Mouse (Mus musculus) layer of hippocampus, postnatal 14 days (tissue): Measurements from ENCODE around the gene Abcd1. TPM values are rescaled to one million over a fixed set of nuclear protein-coding genes. Genes with fewer than 3 reads are reported as not detected.

Experiments
- DNase-seq, 2 experiments: peaks; one replicate each; pipeline ENCODE4 v3.0.0; 2021 to 2022; ENCODE audit warnings: low spot score in 2 of 2, mixed read lengths in 1 of 2
- long read RNA-seq, 2 experiments: library from polyadenylated mRNA; stranded (forward); transcript quantifications; one replicate each; pipeline ENCODE4 v2.0.0; 2021
- total RNA-seq, 2 experiments: library from RNA; stranded (reverse); gene quantifications; 2 replicates each; pipeline ENCODE4 v1.2.3; 2021

Gene Abcd1
- total RNA-seq = 10 to 100 TPM; 15.7 to 16.1 TPM
- long read RNA-seq, experiment 1, transcript Abcd1-201 (10 exons, 3,648 nt) = major isoform, 5 of 6 reads
- long read RNA-seq, experiment 1, partial matches to known transcripts = 1 of 6 reads
- long read RNA-seq, experiment 1, other reads (novel, unspliced or antisense) = 0 of 6 reads
- long read RNA-seq, experiment 2, transcript Abcd1-201 (10 exons, 3,648 nt) = major isoform, 11 of 13 reads
- long read RNA-seq, experiment 2, partial matches to known transcripts = 1 of 13 reads
- long read RNA-seq, experiment 2, other reads (novel, unspliced or antisense) = 1 of 13 reads

DNA sequence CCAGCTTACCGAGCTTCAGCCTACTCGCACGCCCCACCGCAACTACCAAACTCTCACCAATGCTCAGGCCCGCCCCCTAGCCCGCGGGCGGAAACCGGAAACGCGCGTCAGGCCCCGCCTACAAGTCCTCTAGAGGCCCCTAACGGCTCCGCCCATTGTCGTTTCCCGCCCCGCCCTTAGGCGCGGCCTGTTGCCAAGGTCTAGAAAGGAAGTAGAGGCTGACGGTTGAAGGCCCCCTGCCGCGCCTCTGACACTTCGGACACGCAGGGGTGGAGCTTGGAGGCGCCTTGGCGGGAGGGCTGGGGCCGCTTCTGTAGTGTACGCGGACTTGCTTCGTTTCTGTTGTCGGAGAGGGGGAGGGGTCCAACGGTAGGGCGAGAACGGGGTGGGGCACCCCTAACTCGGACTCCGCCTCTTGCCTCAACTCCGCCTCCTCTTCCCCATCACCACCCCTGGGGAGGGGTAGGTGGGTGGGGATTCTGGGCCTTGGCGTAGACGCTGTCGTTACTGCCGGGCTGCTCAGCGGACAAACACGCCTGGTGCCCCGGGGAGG lies at the start of gene Abcd1, which contains the start of gene Bcap31:
Gene Abcd1 (plus strand): TSS at position 489 of the 553 bp plus-strand sequence.
Gene Bcap31 (minus strand): TSS at position 67 of the 553 bp plus-strand sequence.
- DNase-seq = peak; percentile 90 to 91

DNA sequence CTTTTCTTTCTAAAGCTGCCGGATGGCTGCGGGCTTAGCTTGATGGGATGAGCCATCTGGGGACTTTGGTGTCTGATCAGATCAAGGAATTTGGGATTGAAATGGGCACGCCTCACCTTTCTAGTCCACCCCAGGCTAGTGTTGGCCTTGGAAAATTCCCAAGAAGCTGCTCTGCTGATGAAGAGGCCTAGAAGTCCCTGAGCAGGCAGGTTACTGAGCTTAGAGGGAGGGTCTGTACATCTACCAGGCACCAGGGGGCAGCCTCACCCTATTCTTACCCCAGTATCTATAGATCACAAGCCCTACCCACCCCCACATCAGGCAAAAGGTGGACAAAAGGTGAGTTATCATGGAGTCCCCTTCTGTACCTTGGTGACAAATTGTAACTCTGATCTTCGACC lies 44.4 kb upstream of the Abcd1 start:
- peak in 1 of 2 experiments; percentile 35 for DNase-seq

DNA sequence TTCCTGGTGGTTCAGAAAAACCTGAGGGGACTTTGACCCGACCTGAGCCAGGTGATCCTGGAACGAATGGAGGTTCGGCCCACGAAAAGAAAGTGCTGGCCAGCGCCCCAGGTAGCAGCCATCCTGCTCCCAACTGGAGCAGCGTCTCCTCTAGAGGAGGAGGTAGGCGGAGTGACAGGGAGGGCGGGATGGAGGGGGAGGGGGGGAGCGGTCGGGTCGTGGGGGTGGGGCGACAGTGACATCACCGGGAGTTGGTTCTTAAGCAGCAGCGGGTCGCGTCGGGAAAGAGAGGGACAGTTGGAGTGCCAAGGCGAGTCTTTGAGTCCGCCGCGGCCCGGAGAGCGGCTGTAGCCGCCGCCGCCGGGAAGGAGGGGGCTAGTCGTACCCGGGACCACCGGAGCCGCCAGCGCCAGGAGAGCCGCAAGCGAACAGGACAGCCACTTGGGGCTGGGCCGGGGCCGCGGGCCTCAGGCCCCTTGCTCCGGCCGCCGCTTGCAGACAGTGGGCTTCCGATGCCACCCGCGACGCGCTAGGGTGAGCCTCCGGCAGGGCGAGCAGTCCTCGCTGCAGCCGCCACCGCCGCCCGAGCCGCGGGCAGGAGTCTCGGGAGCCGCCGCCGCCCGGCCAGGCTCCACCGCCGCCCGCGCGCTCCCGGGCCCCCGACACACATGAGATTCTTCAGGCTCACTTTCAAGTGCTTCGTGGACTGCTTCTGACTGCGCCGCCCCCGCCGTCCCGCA lies 43.3 kb upstream of the Abcd1 start, which contains the start of gene Slc6a8:
Gene Slc6a8 (plus strand): TSS at position 272 of the 740 bp plus-strand sequence.
- DNase-seq = peak; percentile 36 to 61

DNA sequence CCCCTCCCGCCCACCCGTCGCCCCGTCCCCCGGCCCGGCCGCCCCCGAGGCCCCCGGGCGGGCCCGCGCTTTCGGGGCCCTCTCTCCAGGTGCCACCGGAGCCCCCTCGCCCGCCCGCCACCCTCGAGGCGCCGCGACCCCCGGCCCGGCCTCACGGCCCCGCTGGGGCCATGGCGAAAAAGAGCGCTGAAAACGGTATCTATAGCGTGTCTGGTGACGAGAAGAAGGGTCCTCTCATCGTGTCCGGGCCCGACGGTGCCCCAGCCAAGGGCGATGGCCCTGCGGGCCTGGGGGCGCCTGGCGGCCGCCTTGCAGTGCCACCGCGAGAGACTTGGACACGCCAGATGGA lies 42.8 kb upstream of the Abcd1 start:
- no peak for DNase-seq

DNA sequence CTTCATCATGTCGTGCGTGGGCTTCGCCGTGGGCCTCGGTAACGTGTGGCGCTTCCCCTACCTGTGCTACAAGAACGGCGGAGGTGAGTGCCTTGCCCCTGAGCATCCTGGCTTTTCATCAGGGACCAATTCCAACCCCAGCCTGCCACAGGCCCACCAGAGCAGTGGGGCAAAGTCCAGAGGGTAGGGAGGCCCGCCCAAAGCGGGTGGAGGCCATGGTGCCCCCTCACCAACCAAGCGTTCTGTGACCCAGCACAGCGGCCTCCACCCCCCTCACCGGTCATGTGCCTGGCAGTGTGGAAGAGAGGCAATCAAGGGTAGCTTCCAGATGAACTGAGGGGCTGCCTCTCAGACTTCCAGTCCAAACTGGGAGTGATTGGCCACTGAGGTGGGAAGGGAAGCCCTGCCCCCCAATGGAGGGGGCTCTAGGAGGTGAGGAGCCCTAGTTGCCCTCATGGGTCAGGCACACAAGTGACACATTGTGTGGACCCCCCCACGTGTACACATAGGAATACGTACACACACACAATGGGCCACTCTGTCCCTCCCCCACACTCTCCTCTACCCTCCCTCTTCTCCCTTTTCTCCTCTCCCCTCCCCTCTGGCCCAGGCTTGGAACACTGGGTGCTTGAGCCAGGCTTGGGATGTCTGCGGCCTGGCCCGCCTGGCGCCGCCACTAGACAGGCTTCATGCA lies 42.3 kb upstream of the Abcd1 start:
- DNase-seq = peak in 1 of 2 experiments; percentile 28

DNA sequence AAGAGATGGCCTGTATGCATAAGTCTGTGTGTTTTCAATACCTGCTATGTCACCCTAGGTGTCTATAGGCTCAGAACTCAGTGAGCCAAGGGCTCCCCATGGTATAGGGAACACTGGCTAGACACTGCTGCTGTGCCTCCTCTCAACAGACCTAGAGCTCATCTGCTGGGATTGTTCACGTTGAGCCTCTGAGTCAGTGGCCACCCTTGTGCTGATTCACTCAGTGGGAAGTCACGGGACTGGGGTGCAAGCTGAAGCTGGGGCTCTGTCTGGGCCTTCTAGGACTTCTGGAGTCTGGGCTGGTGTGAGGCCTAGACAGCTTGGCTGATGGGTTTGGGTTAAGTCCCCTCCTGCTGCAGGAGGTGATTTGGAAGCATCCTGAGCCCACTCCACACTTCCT lies 41.2 kb upstream of the Abcd1 start:
- no peak for DNase-seq

DNA sequence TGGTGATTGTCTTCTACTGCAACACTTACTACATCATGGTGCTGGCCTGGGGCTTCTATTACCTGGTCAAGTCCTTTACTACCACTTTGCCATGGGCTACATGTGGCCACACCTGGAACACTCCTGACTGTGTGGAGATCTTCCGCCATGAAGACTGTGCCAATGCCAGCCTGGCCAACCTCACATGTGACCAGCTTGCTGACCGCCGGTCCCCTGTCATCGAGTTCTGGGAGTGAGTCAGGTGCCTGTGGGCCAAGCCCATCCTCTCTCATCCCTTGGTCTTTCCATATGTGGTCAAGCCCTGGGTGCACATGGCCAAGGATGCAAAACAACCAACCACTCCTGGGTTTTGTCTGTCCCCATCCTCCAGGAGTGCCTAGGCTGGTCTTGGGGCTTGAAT lies 39.7 kb upstream of the Abcd1 start:
- DNase-seq = no peak

DNA sequence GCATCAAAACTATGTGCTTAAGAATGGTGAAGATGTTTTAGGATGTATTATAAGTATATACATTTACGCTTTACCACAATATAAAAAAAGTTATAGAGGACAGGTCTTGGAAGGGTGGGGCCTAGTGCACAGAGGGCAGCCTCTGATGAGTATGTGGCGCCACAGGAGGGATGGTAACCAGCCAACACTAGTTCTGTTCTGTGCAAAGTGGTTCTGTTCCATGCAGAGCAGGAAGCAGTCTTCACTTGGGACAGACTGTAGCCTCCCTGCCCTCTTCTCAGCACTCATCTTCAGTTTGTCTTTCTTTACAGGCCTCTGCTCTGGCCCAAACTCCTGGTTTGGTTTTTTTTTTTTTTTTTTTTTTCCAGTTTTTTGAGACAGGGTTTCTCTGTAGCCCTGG lies 32.2 kb upstream of the Abcd1 start:
- DNase-seq = no peak

DNA sequence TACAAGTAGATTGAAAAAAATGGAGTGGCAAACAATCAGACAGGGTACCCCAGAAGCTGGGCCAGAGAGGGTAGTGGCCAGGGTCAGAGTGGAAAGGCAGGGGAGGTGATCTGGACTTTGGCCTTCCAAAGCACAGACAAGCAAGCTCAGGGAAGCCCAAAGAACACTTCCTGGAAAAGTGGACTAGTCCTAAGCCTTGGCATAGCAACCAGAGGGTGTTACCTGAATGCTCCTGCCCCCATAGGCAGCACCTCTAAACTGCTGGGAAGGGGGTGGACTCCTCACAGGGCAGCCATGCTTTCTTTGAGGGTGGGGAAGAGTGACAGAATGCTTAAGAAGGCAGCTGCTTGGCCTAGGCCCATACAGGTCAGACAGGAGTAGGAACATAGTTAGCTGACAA lies 31.4 kb upstream of the Abcd1 start:
- no peak for DNase-seq

DNA sequence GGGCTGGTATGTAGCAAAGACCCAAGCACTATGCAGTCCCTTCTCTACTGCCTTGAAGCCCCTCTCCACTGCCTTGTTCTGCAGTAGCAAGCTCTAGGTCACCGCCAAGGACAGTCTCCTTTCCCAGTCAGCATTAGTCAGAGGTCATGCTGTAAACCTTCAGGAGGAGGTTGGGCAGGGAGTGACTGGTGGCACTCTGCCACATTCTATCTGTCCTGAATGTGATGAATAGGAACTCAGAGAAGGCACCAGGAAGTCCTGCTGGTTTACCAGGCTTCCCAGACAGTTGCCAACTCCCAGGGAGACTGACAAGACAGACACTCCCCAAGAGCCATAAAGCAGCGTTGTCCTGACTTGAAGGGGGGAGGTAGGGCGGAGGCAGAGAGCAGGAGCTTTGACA lies 30.8 kb upstream of the Abcd1 start:
- no peak for DNase-seq

DNA sequence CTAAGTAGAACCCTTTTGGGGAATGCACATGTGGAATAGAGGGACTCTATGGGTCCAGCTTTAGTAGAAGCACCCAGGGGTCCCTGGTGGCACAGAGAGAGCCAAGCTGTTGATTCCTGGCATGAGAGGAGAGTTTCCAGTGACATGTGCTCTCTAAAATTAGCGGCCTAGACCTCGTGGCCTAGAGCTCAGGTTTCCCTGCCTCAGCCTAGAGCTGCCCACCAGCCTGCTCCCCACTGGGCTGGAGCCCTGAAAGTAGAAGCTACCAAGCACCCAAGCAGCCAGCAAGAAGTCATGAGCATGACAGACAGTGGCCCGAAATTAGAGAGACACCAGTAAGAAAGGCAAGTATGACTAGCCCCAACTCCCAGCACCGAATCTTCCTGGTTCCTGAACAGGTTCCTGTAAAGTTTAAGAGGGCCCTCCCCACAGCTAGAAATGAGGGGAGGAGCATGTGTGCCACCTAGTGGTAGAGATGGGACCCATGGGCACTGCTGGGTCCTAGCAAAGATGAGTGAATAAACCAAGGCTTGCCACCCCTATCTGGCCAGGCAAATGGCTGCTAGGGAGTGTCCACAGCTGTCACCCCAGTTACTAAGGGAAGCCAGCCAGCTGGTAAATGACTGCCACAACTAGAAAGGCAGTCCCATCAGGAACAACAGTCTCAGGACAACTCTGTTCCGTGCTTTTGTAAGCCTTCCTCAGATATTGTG lies 25.3 kb upstream of the Abcd1 start:
- DNase-seq = peak; percentile 35 to 45

DNA sequence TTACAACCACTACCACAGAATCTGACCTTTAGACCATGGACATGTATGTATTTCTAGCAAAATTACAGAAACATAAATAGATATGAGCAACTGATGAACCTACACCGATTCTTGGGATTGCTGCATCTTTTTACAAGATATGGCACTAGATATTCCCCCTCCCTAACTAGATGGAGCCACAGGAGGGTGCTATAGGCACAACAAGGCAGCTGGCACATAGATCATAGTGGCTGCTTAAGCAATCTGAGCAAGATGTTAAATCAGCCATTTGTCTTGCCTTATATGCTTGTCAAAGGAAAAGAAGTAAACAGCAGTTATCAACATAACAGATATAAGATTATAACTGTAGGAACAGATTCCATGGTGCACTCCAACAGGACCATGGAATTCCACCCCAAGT lies 15.9 kb upstream of the Abcd1 start:
- DNase-seq = no peak

DNA sequence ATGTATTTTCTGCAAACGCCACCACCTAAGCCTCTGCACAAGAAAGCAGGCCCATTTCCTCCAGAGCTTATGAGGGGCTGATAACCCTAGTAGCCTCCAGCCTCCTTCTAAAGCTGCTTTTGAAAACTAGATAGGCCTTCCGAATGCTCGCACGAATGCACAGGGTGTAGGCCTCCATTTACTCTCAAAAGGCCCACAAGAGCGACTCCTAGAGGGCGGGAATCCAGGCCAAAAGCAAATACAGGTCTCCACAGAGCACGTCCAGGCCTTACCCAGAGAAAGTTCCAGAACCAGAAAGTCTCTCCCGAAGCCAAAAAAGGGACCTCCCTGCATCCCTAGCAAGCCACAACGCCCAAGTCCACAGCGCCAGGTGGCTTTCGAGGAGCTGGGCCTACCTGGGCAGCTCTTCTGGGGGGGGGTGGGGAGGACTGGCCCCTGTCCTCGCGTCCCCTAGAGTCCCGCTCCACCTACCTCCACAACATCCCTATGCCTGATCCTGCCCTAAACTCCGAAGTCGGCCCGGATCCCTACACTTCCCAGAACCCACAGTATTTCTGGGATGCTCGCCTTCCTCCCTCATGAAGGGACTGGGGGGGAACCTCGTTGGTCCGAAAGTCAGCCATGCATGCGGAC lies 805 bp upstream of the Abcd1 start:
- DNase-seq = peak; percentile 8 to 29

DNA sequence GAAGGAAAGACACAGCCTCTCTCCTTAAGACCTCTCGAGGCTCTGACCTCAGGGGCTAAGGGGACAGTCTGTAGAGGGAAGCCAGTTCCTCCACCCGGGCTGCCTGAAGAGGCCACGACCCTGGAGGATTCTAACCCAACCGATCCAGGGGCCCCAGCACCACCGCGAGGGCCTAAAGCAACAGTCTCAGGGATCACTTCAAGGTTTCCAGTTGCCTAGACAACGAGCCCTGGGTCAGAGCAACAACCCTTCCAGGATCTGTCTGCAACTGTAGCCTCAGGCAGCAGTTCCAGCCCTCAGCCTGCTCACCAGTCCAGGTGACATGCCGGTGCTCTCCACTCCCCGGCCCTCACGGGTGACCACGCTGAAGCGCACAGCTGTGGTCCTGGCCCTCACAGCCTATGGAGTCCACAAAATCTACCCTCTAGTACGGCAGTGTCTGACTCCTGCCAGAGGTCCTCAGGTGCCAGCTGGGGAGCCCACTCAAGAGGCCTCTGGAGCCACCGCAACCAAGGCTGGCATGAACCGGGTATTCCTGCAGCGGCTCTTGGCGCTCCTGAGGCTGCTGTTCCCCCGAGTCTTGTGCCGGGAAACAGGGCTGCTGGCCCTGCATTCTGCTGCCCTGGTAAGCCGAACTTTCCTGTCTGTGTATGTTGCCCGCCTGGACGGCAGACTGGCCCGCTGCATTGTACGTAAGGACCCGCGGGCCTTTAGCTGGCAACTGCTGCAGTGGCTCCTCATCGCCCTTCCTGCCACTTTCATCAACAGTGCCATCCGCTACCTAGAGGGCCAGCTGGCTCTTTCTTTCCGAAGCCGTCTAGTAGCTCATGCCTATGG lies 530 bp downstream of the Abcd1 start:
- DNase-seq = no peak

DNA sequence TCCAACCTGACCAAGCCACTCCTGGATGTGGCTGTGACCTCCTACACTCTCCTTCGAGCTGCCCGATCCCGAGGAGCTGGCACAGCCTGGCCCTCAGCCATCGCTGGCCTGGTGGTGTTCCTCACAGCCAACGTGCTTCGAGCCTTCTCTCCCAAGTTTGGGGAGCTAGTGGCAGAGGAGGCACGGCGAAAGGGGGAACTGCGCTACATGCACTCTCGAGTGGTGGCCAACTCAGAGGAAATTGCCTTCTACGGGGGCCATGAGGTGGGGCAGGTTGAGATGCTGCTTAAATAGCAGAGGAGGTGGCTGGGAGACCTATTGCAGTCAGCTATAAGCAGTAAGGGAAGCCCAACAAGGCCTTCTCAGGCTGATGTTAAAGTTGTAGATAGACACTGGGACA lies 1.3 kb downstream of the Abcd1 start:
- DNase-seq = no peak

DNA sequence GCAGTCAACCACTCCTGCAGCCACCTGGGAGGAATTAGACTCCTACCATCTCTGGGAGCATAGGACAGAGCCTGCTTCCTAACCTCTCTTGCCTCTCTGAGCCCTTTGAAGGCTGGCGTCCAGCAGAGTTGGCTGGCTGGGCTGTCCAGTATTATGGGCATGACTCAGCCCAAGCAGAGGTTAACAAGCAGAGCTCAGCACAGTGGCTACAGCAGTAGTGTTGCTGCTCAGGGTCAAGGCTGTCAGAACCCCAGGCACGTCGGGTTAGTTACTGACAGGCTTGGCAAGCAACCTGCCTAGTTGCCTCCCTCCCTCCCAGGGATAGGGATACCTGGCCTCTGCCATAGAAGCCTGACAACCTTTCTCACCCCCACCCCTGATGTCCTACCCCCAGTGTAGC lies 1.9 kb downstream of the Abcd1 start:
- DNase-seq = no peak

DNA sequence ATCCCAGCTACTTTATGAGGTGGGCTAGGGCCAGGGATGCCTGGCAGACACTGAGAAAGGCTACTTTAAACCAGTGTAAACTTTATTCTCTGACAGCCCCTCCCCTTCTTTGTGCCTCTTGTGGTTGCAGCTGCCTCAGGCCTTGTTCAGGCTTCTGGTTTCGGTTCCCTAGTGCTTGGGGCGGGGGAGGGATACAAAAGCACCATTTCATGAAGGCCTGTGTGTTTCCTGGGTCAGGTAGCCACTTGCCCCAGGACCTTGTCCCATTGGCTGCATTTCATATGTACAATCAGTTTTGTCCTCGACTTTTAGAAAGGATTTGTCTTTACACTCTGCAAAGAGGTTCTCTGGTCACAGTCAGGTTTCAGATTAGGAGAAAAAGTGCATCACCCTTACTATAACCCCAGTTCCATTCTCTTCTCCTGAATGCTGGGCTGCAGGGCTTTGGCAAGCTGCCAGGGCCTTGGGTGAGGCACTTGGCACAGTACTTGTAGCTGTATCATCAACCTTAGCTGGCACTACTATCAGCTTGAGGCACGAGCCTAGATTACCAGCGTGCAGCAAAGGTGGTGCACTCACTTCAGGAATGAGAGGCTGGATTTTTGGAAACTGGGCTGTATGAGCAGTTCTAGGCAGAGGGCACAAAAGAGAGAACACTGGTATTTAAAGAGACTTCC lies 2.4 kb downstream of the Abcd1 start:
- DNase-seq = peak in 1 of 2 experiments; percentile 6

DNA sequence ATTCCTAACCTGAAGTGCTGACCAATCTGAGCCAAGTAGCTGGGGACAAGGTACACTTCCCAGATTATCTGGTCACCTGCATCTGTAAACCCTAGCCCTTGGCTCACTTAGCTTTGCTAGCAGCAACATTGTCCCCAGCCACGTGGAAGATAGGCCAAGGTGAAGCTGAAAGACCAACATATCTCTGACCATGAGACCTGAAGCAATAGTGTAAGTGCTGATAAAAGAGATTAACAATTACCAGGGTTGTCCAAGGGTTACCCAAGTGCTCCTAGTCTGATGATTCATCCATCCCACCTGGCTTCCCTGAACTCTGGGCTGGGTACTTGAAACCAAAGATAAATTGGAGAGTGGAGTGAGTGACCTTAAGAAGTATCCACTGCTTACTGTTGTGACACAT lies 14.5 kb downstream of the Abcd1 start:
- DNase-seq = no peak

DNA sequence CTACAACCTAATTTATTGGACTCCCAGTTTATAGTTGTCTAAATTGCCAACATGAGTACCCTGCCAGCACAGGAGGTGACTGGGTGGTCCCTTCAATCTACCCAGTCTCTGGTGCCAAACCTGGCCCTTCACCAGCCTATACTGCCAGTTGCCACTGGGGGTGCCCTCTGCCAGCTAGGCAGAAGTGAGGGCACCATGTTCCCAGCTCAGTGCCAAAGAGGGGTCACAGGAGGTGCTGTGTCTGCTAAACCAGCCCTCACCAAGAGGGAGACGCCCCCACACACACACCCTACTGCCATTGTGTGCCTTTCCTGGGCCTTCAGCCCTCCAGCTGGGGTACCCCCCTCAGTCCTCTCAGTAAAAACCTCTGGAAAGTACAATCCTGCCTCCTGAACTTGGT lies 21.8 kb downstream of the Abcd1 start:
- no peak for DNase-seq
